Mouse (Mus musculus): ENCODE measurements around the gene Erbb3. TPM values are rescaled to one million over a fixed set of nuclear protein-coding genes. Genes with fewer than 3 reads are reported as not detected.
"Not testable (repeated sequence)": the region's sequence is repeated elsewhere in the genome, so short reads cannot be mapped to it uniquely, and the experiment has no call there.

The Erbb3 gene
- polyA plus RNA-seq, 2 experiments from 2014 or later, result 4.1 to 4.2 TPM

DNA sequence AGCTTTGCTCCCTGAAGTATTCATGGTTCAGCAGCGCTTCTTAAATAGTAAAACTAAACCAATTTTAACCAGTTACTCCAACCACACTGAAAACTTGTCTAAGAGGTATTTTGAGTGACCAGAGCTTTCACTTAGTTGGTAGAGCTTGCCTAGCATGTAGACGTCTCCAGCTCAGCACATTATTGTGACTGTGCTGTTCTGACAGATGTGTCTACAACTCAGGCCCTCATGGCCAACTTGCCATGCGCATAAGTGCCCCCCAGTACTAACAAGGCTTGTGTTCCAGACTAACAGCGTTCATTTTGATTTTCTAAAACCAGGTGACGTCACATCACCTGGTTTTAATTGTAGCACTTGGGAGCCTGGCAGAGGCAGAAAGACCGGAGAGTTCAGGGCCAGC lies 32.5 kb downstream of the Erbb3 start:
- no peak for ATAC-seq

GRCm38 (mm10) chr10:128556286-128556685 lies 33.2 kb downstream of the Erbb3 start:
- no peak for ATAC-seq

GRCm38 (mm10) chr10:128555567-128555966 lies 33.9 kb downstream of the Erbb3 start:
- not testable (repeated sequence) for ATAC-seq

- not testable (repeated sequence) for ATAC-seq
These were observed 39.2 kb downstream of the Erbb3 start for GRCm38 (mm10) chr10:128550144-128550823.

GRCm38 (mm10) chr10:128549682-128550057 lies 39.8 kb downstream of the Erbb3 start:
- not testable (repeated sequence) for ATAC-seq

DNA sequence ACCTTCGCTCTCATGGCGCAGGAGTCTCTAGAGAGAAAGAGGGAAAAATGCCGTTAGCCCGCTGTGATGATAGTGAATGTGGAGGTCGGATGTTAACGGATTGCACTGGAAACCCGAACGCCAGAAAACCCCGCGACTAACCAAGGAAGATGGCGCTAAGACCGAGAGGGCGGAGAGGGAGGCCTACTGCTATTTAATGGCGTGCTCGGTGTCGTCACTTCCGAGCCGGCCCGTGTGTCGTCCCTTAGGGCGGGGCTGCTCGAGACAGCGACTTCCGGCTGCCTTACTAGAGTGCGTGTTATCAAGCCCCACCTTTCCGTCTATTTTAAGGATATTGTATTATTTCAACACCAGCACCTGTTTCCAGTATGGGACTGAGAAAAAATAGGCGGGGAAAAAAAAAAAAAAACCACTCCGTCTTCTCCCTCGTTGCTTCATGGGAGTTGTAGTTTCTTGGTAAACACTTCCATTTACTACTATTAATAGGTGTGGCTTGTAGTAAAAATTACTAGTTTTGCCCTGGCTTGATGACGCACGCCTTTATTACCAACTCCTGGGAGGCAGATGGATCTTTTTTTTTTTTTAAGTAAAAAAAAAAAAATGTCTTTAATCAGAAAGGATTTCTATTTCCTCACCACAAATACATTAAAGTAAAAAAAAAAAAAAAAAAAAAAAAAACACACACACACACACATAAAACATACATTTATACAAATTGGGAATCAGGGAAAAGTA lies 40.3 kb downstream of the Erbb3 start, which contains the start of gene Rpl41:
Gene Rpl41 (minus strand): TSS at position 359 of the 735 bp plus-strand sequence.
- ATAC-seq, result peak; percentile 70

GRCm38 (mm10) chr10:128548051-128548791 lies 41.2 kb downstream of the Erbb3 start:
- ATAC-seq, result not testable (repeated sequence)

DNA sequence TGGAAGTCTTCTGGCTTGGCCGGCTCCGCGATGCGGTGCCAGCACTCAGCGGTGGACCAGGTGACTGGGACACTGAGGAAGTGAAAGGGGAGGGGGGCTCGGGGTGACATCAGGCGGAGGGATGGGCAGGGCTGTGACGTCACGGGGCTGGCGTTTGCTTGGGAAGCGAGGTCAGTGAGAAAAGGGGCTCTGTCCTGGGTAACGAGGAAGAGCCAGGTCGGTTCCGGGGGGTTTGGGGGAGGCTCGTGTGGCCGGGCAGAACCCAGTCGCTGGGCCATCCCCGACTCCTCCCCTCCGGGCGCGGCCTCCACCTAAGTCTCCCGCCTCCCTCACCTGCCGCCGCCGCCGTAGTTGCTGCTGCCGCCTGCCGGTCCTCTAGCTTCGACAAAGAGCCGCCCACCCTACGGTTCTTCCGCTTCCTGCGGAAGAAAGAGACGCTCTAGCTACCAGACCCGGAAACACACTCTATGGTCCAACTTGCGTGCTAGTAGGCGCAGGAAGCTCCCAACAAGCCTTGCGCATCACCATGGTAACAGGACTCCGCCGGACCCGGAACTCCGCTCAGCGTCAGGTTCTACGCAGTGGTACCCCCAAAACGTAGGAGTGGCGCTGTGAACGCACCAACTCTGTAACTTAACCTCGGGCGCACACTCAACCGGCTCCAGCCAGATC lies 42.0 kb downstream of the Erbb3 start, which contains the start of gene Zc3h10:
Gene Zc3h10 (minus strand): TSS at position 414 of the 672 bp plus-strand sequence.
- ATAC-seq, result peak; percentile 69

GRCm38 (mm10) chr10:128546787-128547186 lies 42.7 kb downstream of the Erbb3 start:
- no peak for ATAC-seq

- no peak for ATAC-seq
These were observed 43.1 kb downstream of the Erbb3 start for GRCm38 (mm10) chr10:128546361-128546760.

GRCm38 (mm10) chr10:128545570-128545898 lies 43.9 kb downstream of the Erbb3 start:
- no peak for ATAC-seq

DNA sequence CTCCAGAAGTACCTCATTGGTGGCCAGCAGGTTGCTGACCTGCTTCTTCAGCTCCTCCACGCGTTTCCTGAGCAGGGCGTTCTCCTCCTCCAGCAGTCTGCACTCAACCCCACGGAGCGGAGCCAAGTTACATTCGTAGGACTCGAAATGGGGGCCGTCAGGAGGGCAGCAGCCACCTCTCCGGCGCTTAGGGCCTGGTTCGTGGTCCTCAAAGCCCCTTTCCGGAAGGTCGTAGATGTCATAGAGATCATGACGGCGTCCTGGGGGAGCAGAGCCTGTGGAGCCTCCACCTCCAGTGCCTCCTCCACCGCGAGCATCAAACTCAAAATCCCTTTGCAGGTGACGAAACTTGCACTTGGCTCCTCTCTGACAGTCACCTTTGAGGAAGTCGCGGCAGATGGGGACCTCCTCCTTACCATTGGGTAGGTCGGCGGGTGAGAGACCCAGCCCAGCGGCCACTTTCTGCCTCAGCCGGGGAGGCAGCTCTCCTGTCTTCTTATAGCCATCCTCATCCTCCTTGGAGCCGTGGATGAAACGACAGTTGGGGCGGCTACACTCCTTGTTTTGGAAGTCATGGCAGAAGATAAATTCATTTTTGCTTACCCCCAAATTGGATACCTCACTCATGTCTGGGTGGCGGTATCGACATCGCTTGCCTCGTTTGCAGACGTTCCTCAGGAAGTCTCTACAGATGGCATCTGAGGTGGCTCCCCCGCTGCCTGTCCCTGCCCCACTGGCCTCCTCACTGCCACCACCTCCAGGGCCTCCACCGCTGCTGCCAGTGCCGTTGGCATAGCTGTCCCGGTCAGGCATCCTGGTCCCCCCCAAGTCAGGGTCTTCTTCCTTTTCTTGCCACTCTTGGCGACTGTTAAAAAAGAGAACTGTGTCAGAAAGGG lies 44.5 kb downstream of the Erbb3 start:
- ATAC-seq, result no peak

DNA sequence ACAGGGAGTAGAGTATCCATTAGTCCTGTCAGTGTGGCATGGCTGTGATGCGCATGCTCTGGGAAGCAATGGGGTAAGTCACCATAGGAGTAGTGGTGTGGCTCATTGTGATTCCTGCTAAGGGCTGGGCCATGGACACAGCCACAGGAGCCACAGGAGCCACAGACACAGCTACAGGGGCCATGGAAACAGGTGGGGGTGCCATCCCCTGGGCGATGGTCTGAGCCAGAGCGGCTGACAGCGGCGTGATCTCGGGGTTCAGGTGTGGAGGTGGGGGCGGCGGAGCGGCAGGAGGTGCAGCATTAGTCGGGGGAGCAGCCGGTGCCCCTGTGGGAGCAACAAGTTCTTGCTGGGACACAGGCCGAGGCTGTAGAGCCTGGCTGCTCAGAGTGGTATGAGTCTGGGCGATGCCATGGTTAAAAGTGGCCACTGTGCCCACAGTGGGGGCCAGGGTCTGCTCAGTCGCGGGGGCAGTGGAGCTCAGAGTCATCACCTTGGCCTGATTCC lies 45.2 kb downstream of the Erbb3 start:
- ATAC-seq, result no peak

- ATAC-seq, result no peak
These were observed 46.4 kb downstream of the Erbb3 start for GRCm38 (mm10) chr10:128543100-128543499.

GRCm38 (mm10) chr10:128538340-128538870 lies 51.0 kb downstream of the Erbb3 start:
- ATAC-seq, result no peak

- peak; percentile 99 for ATAC-seq
These were observed 53.0 kb downstream of the Erbb3 start for GRCm38 (mm10) chr10:128536266-128536940.

- peak; percentile 33 for ATAC-seq
These were observed 53.7 kb downstream of the Erbb3 start for GRCm38 (mm10) chr10:128535624-128536265.

- no peak for ATAC-seq
These were observed 54.2 kb downstream of the Erbb3 start for GRCm38 (mm10) chr10:128535206-128535605.

- ATAC-seq, result no peak
These were observed 62.8 kb downstream of the Erbb3 start for GRCm38 (mm10) chr10:128526366-128527356.
